Mouse (Mus musculus) monocyte, adult 2 months (primary cell): ENCODE results near the gene Enpp4.

ENCODE experiments used
- DNase-seq, 2 experiments: peaks; one replicate each; pipeline ENCODE4 v3.0.0; 2022; ENCODE audit warnings: low spot score in 2 of 2, low read depth in 1 of 2

The Enpp4 gene

GRCm38 (mm10) chr17:44105287-44106138 is at the start of gene Enpp4:
TSS of gene Enpp4 (minus strand) at chr17:44105809.
- DNase-seq, result peak; percentile 40 to 67

DNA sequence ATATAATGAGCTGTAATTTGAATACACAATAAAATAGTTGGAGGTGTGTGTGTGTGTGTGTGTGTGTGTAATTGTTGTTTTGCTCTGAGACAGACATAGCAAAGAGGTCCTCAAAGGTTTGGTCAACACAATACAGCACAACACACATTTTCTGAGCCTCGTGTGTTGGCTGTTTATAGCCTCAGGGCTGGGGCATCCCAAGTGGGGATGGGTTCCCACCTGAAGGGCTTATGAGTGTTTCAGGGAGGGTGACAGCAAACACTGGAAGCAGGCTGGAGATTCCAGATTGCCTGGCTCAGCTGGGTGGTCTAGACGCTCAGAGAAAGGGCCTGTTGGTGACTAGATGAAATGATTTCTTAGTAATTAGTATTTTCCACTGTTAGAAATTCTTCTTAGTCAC is 49.6 kb upstream of the Enpp4 start:
- DNase-seq, result no peak

DNA sequence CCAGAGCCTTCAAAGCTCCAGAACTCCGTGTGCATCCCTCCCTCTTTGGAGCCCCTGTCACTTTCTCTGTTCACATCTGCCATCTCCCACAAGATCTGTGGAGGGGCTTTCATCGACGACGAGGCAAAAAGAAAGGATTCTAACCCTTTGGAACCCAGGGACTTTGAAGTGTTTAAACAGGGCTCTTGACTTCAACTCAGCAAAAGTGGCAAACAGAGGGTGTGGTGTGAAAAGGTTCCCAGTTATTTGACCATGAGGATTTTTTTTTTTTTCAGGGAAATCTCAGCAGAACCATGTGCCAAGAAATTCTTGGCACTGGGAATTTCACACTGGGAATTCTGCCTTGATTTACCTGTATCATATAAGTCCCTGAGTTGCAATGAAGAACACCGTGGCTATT is 48.3 kb upstream of the Enpp4 start:
- DNase-seq, result no peak

- no peak for DNase-seq
Observed at GRCm38 (mm10) chr17:44151889-44152288, 46.3 kb upstream of the Enpp4 start.

DNA sequence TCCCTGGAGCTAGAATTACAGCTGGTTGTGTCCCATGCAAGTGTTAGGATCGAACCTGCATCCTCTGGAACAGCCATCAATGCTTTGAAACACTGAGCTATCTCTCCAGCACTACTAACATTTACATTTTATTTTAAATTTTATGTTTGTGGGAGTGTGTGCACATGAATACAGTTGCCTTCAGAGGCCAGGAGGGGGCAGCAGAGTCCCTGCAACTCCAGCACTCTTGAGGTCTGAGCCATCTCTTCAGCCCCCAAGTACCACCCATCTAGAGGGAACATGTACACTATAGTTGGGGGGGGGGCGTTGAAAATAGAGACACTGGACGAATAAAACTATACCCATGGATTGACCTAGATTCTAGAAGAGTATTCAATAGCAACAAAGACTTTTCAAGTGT is 45.5 kb upstream of the Enpp4 start:
- no peak for DNase-seq

DNA sequence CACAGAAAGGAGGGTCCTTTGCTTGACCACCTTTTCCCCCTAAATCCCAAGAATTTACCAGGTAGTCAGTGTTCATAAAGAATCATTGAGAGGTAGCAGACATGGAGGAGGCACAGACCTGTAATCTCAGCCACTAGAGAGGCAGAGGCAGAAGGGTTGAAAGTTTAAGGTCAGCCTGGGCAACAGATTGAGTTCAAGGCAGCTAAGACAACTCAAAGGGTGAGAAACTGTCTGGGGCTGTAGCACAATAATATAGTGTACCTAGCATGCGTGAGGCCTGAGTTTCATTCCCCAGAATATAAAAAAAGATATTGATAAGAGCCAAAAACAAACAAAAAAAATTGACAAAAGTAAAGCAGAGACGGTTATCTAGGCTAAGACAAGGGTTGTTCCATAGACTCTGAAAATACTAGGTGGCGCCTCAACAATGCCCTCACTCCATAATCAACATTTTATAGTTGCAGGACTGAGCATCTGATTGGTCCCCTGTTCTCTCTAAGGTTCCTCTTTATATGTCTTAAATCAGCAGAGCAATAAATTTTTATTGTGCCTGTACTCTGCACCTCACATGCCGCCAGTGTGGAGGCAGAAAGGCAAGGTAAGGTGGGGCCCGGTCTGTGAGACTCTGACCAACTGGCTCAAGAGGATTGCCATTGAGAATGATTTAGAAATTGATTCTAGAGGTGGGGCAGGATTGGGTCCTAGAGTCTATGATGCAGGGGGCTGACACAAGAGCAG is 42.7 kb upstream of the Enpp4 start:
- DNase-seq, result no peak

DNA sequence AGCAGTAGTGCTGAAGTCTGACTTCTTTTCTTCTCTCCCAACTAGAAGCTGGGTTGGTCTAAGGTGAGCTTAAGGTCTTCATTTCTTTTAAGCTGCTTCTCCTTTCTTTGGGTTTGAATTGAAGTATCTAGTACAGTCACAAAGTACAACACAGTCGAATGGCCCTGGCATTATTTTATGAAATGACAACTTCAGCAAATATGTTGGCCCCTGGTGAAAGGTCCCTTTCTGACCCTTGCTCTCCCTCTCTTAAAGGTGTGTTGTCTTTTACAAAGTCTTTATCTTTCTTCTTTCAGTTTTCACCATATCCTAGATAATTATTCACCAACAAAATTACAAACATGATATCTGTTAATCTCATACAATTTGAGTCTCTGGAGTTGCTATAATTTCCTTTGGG is 40.2 kb upstream of the Enpp4 start:
- DNase-seq, result no peak

- DNase-seq, result no peak
Observed at GRCm38 (mm10) chr17:44136863-44137640, 31.4 kb upstream of the Enpp4 start.

- DNase-seq, result no peak
Observed at GRCm38 (mm10) chr17:44136018-44136417, 30.4 kb upstream of the Enpp4 start.

- no peak for DNase-seq
Observed at GRCm38 (mm10) chr17:44134545-44134944, 28.9 kb upstream of the Enpp4 start.

- no peak for DNase-seq
Observed at GRCm38 (mm10) chr17:44134106-44134505, 28.5 kb upstream of the Enpp4 start.

DNA sequence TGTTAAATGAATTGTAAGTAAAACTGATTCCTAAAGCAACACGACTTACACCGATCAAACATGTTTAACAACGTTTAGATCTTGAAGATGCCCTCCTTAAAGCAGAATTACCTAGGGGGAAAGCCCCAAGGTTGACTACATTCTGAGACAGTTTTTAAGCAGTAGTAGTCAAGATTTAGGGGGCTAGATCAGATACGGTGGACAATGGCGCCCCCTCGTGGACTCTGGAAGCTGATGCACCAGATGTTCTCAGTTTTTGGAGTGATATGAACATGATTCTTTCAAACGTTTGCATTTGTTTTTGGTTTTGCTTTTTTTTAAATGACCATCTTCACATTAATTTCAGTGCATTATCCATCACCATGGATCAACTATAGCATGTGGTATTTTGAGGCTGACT is 24.8 kb upstream of the Enpp4 start:
- DNase-seq, result peak in 1 of 2 experiments; percentile 28

GRCm38 (mm10) chr17:44129092-44129750 is 23.6 kb upstream of the Enpp4 start:
- no peak for DNase-seq

GRCm38 (mm10) chr17:44121366-44122100 is 15.9 kb upstream of the Enpp4 start:
- DNase-seq, result no peak

DNA sequence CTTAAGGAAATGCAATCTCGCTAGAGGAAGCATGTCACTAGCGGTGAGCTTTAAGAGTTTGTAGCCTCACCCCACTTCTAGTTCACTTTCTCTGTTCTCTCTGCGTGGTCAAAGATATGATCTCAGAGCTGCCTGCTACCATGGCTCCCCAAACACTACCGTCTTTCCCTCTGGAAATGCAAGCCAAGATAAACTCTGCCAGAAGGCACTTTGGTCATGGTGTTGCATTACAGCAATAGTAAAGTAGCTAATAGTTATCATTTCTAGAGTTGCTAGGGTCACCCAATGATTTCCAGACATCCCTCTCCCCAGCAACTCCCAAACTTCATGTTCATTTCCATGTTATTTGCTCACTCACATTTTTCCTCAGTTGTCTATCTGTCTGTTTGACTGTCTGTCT is 12.6 kb upstream of the Enpp4 start:
- no peak for DNase-seq

- no peak for DNase-seq
Observed at GRCm38 (mm10) chr17:44117721-44118120, 12.1 kb upstream of the Enpp4 start.

DNA sequence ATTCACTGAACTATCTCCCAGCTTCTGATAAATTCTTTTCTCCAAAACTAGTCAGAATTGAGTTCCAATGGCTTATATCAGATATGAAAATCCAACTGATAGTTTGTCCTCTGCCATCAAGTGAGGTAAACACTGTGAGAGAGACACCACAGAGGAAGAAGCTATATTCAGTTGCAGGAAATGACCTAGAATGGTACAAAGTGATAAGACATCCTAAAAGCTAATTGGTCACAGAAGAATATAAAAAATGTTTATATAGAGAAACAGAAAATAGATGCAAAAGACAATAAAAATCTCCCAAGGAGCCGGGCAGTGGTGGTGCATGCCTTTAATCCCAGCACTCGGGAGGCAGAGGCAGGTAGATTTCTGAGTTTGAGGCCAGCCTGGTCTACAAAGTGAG is 11.0 kb upstream of the Enpp4 start:
- DNase-seq, result no peak

DNA sequence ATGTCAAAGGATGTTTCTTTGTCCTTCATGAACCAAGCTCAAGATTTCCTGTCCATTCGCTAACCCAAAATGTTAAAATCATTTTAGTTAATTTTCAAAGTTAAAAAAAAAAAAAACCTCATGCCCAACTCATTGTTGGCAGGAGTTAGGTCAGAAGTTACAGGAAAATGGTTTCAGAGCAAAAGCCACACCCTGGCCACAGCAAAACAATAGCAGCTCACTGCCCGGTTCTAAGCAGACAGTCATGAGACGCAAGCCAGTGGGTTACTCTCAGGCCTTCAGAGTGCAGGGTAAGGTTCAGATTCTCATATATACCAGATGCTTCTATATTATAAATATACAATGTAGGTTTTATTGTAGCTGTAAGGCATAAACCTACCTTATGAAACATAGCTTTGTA is 2.7 kb upstream of the Enpp4 start:
- DNase-seq, result no peak

- DNase-seq, result no peak
Observed at GRCm38 (mm10) chr17:44101961-44102360, 3.6 kb downstream of the Enpp4 start.

- DNase-seq, result no peak
Observed at GRCm38 (mm10) chr17:44100906-44101305, 4.7 kb downstream of the Enpp4 start.
